Mouse (Mus musculus): ENCODE data around the gene Zfp57.
A peak's percentile ranks its signal among the peaks of the same experiment; 100 is the strongest.

Zfp57 gene

GRCm38 (mm10) chr17:37046312-37047112 is 45.5 kb downstream of the Zfp57 start:
- DNase-seq, result no peak

GRCm38 (mm10) chr17:37047332-37047976 is 46.5 kb downstream of the Zfp57 start:
- DNase-seq, result peak; percentile 90

GRCm38 (mm10) chr17:37047981-37048380 is 47.0 kb downstream of the Zfp57 start:
- no peak for DNase-seq

DNA sequence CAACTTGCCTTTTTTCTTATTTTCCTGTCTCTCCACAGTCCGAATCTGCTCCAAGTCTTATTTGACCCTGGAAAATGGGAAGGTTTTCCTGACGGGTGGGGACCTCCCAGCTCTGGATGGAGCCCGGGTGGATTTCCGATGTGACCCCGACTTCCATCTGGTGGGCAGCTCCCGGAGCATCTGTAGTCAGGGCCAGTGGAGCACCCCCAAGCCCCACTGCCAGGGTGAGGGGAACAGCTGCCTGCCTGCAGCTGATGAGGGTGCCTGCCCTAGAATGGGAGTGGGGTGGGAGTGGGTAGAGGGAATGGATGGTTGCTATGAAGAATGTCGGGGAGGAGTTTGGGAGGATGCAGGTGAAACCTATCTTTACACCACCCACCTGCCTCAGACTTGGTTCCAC is 47.4 kb downstream of the Zfp57 start:
- DNase-seq, result peak; percentile 90

- DNase-seq, result peak; percentile 95
Measured at GRCm38 (mm10) chr17:37049570-37050310, 48.8 kb downstream of the Zfp57 start.

- peak; percentile 98 for DNase-seq
Measured at GRCm38 (mm10) chr17:37050399-37050798, 49.4 kb downstream of the Zfp57 start.

- no peak for DNase-seq
Measured at GRCm38 (mm10) chr17:37050876-37051275, 49.9 kb downstream of the Zfp57 start.

DNA sequence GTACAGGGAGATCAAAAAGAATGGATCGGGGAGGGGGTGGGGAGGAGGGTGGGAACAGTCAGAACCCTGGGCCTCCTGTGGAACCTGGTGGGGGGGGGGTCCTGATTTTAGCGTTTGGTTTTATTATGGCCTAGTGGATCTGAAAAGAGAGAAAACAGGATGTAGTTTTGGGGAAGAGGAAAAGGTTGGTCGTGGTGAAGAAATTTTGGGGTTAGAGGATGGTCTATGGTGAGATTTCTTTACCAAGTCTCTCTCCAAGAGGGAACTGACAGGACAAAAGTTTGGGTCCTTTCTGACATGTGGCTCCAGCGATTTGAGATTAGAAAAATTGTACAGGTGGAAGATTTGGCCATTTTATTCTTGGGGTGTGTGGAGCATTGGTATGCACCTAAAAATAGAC is 50.8 kb downstream of the Zfp57 start:
- no peak for DNase-seq

- no peak for DNase-seq
Measured at GRCm38 (mm10) chr17:37056957-37057356, 56.0 kb downstream of the Zfp57 start.

Measured in heart, adult 11 months (tissue).